Mouse (Mus musculus) embryonic facial prominence, embryonic 14.5 days (tissue): ENCODE measurements around the gene Celf5. TPM values are rescaled to one million over a fixed set of nuclear protein-coding genes. Genes with fewer than 3 reads are reported as not detected.

Experiments used
- ATAC-seq: fragments of 200-750 bp; cut with Nextera tagmentation; 2 replicates; pipeline ENCODE4 v1.8.0; 2017; ENCODE audit warnings: low read depth, moderate number of reproducible peaks, moderate TSS enrichment
- DNase-seq: peaks from one replicate; pipeline ENCODE4 v3.0.0-alpha.2; 2015; ENCODE audit warnings: low spot score
- H3K27ac ChIP-seq: fragments of 300-500 bp; sonication (generic); replicated peaks from 2 replicates; pipeline ENCODE4 v1.5.1; 2014; ENCODE audit warnings: low read depth, mild to moderate bottlenecking, low read length, moderate library complexity
- H3K27me3 ChIP-seq: fragments of 300-500 bp; sonication (generic); replicated peaks from 2 replicates; pipeline ENCODE4 v1.6.1; 2014; ENCODE audit warnings: low read length; ENCODE audit not compliant: control insufficient read depth, insufficient read depth
- H3K36me3 ChIP-seq: fragments of 300-500 bp; sonication (generic); 2 replicates; pipeline ENCODE4 v1.6.1; 2014; ENCODE audit warnings: low read length, mixed read lengths; ENCODE audit not compliant: control insufficient read depth, insufficient read depth
- H3K4me1 ChIP-seq: fragments of 300-500 bp; sonication (generic); 2 replicates; pipeline ENCODE4 v1.6.1; 2014; ENCODE audit warnings: antibody characterized with exemption, low read length; ENCODE audit not compliant: control insufficient read depth, insufficient read depth
- H3K4me2 ChIP-seq: fragments of 300-500 bp; sonication (generic); 2 replicates; pipeline ENCODE4 v1.6.1; 2014; ENCODE audit warnings: low read depth, mild to moderate bottlenecking, low read length, moderate library complexity, mixed read lengths
- H3K4me3 ChIP-seq: fragments of 300-500 bp; sonication (generic); 2 replicates; pipeline ENCODE4 v1.5.1; 2014; ENCODE audit warnings: low read depth, mild to moderate bottlenecking, low read length
- H3K9ac ChIP-seq: fragments of 300-500 bp; sonication (generic); 2 replicates; pipeline ENCODE4 v1.6.1; 2014; ENCODE audit warnings: low read depth, mild to moderate bottlenecking, low read length, moderate library complexity, mixed read lengths
- H3K9me3 ChIP-seq: fragments of 300-500 bp; sonication (generic); 2 replicates; pipeline ENCODE4 v1.6.1; 2016; ENCODE audit warnings: low read length; ENCODE audit not compliant: control insufficient read depth
- WGBS: fragments of 180-500 bp; shearing (Covaris S2); extraction: QIAGEN DNeasy Blood & Tissue Kit; methylation state at CpG from one replicate; pipeline ENCODE4 v1.1.7; 2014; 5-methylcytosine and 5-hydroxymethylcytosine counted together
- polyA plus RNA-seq: library from polyadenylated mRNA; unstranded; fragments of >200 nt; fragmentation: Nextera tagmentation; extraction: Ambion mirVana; gene quantifications from 2 replicates; pipeline ENCODE4 v1.2.1, GENCODE M21; 2014

Gene Celf5
- polyA plus RNA-seq, 1 experiment from 2014 or later, result 1.9 TPM

DNA sequence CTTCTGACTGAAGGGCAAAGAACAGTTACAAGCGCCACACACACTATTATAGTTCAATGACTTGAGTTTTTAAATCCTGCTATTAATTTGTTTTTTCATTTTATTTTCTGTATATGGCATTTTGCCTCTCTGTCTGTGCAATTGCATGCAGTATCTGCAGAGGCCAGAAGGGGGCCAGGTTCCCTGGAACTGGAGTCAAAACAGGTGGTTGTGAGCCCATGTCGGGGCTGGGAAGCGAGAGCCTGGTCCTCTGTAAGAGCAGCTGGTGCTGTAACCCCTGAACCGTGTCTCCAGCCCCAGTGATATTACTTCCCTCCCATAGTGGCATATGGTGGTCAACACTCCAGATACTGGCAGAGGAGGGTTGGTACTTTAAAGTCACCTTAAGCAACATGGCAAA lies 36.0 kb upstream of the Celf5 start:
- DNase-seq (peak; percentile 60), ATAC-seq (no peak)
- WGBS, result 10% methylated on average over 4 of the region's 4 CpGs

DNA sequence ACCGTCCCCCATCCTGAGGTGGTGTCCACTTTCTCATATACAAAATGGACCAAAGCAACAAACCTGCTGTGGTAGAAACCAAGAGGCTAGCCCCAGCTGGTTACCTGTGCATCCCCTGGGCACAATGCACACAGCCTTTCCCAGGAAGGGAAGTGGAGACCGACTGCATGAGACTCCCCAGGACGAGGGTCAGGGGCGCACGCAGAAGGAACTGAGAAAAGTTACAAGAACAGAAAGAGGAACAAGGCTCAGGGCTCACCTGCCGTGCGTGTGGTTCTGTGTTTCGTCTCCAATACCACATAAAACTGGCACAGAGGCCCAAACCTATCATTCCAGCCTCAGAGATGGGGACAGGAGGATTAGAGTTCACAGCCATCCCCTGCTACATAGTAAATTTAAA lies 34.7 kb upstream of the Celf5 start:
- DNase-seq (no peak), ATAC-seq (no peak)
- Histone ChIP-seq H3K27me3 (no peaks in the 10 kb centered on the region), H3K4me1 (no peaks in the 10 kb centered on the region), H3K9me3 (no peaks in the 10 kb centered on the region), H3K27ac (no peak overlapping the region), H3K4me3 (no peak overlapping the region), H3K4me2 (no peak overlapping the region), H3K9ac (no peak overlapping the region), H3K36me3 (no peaks in the 10 kb centered on the region)
- WGBS, result 72% methylated on average over 8 of the region's 8 CpGs

More for the DNA sequence above, 36.0 kb upstream of the Celf5 start:
- H3K36me3 ChIP-seq, result no peaks in the 10 kb centered on the region
- no peak overlapping the region for H3K4me3 ChIP-seq
- H3K4me2 ChIP-seq, result no peak overlapping the region
- no peaks in the 10 kb centered on the region for H3K27me3 ChIP-seq
- H3K27ac ChIP-seq, result no peak overlapping the region
- H3K4me1 ChIP-seq, result no peaks in the 10 kb centered on the region
- no peaks in the 10 kb centered on the region for H3K9me3 ChIP-seq
- H3K9ac ChIP-seq, result no peak overlapping the region

DNA sequence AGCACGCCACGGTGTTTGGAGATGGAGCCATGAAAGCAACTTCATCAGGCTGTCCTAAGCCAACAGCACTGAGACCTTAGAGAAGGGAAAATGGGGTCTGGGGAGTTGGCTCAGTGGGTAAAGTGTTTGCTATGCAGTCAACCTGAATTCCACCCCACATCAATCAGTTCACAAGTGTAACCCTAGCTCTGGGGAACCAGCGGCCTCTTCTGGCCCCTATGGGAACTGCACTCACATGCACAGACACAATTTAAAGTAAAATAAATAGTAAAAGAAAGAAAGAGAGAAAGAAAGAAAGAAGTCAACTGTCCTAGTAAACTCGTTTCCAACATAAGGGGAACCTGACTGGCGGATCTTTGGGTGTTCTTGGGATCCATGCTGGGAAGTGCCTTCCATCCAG lies 31.3 kb upstream of the Celf5 start:
- Histone ChIP-seq H3K4me1 (no peaks in the 10 kb centered on the region), H3K4me3 (no peak overlapping the region), H3K9me3 (no peaks in the 10 kb centered on the region), H3K27me3 (no peaks in the 10 kb centered on the region), H3K9ac (no peak overlapping the region), H3K36me3 (no peaks in the 10 kb centered on the region), H3K4me2 (no peak overlapping the region), H3K27ac (no peak overlapping the region)
- 80% methylated on average over 5 of the region's 5 CpGs for WGBS
- no peak for ATAC-seq
- DNase-seq, result no peak

DNA sequence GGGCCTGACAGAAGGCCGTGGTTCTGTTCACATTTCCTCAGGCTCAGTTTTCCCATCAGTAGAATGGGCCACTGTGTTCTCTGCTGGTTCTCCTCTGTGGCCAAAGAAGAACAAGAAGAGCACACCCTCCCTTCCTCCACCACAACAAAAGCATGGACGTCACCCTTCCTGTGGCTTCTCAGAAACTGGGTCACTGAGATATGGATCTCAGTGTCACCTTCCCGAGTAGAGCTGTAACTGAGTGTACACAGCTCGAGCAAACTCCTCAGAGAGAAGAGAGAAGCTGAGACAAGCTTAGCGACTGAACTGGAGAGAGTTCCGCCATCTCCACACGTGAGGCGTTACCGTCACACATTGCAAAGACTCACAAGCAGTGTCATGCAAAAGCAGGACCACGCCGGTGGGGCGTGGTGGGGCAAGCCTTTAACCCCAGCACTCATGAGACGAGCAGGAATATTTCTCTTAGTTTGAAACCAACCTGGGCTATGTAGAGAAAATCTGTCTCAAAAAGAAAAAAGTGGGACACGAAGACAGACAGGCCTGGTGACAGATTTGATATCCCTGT lies 27.8 kb upstream of the Celf5 start:
- H3K9ac ChIP-seq, result no peak overlapping the region
- H3K36me3 ChIP-seq, result no peaks in the 10 kb centered on the region
- no peak overlapping the region for H3K4me3 ChIP-seq
- H3K4me2 ChIP-seq, result no peak overlapping the region
- 78% methylated on average over 14 of the region's 14 CpGs for WGBS
- ATAC-seq, result no peak
- H3K27ac ChIP-seq, result no peak overlapping the region
- DNase-seq, result no peak
- H3K4me1 ChIP-seq, result no peaks in the 10 kb centered on the region
- H3K27me3 ChIP-seq, result no peaks in the 10 kb centered on the region
- no peaks in the 10 kb centered on the region for H3K9me3 ChIP-seq

DNA sequence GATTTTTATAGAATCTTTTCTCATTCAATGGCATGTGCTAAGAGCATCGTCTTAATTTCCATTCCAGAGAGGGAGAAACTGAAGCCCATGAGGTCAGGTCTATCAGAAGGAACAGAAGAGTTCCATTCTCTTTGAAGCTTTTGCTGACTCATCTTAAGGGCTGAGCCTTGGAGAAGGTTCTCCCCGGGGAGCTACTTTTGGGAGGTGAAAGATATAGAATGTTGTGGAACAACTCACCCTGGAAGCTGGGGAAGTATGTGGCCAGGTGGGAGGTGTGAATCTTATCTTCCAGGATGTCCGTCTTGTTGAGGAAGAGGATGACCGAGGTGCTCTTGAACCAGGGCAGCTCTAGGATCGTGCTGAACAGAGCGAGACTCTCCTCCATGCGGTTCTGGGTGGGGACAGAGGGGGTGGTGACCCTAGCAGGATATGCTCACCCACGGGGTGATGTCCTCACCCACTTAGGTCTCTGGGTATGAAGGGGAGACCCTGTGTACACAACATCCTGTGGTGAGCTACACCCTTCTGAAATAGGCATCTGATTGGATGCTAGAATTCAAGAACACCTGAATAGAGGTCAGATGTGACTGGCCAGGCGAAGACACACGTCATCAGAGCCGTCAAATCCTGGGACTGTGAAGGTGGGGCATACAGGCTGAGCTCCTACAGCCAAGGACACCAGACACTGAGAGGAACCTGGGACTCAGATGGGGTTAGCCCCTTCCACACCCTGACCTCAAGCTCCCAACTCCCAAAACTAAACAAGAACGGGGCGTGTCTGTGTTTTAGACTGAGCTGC lies 25.4 kb upstream of the Celf5 start:
- Histone ChIP-seq H3K4me2 (no peak overlapping the region), H3K27me3 (no peaks in the 10 kb centered on the region), H3K27ac (no peak overlapping the region), H3K36me3 (no peaks in the 10 kb centered on the region), H3K9me3 (no peaks in the 10 kb centered on the region), H3K9ac (no peak overlapping the region), H3K4me3 (no peak overlapping the region), H3K4me1 (no peaks in the 10 kb centered on the region)
- 76% methylated on average over 13 of the region's 13 CpGs for WGBS
- ATAC-seq (no peak), DNase-seq (no peak)

DNA sequence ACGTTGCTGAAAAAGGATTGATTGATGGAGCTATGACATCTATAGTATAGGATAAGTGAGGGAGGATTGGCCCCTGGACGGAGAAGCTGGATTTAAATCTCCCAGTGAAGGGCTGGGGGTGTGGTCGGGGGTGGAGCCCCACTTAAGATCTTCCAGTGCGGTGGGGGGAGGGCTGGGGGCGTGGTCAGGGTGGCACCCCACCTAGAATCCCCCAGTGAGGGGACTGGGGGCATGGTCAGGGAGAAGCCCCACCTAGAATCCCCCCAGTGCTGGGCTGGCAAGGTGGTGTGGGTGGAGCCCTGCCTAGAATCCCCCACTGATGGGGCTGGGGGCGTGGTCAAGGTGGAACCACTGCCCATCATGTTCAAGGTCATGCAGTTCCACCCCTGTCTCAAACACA lies 24.6 kb upstream of the Celf5 start:
- Histone ChIP-seq H3K4me3 (no peak overlapping the region), H3K9ac (no peak overlapping the region), H3K4me1 (no peaks in the 10 kb centered on the region), H3K9me3 (no peaks in the 10 kb centered on the region), H3K27me3 (no peaks in the 10 kb centered on the region), H3K36me3 (no peaks in the 10 kb centered on the region), H3K4me2 (no peak overlapping the region), H3K27ac (no peak overlapping the region)
- 34% methylated on average over 6 of the region's 6 CpGs for WGBS
- DNase-seq (no peak), ATAC-seq (no peak)

DNA sequence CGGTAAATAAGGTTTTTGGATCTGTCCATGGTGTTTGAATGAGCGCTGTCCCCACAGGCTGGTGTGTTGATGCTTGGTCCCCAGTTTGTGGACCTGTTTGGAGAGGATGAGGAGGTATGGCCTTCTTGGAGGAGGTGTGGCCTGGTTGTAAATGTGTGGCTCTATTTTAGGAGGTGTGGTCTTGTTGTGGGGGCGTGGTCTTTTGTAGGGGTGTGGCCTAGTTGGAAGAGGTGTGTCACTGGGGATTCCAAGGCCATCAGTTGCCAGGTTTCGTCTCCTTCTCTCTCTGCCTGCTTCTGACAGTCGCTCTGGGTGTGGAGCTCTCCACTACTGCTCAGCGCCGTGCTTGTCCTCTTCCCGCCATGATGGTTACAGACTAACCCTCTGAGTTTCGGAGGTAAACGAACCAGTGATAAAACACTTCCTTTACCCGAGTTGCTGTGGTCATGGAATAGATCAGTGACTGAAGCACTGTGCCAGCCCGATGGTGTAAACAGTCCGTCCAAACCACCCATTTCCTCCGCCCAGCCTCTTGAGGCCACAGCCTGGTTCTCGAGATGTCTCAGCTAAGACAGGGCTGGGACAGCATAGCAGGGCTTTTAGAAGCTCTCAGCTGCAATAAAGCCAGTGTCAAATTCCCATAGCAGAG lies 22.6 kb upstream of the Celf5 start:
- no peaks in the 10 kb centered on the region for H3K9me3 ChIP-seq
- no peak overlapping the region for H3K4me3 ChIP-seq
- H3K4me2 ChIP-seq, result no peak overlapping the region
- DNase-seq (no peak), ATAC-seq (no peak)
- 73% methylated on average over 13 of the region's 15 CpGs for WGBS
- no peaks in the 10 kb centered on the region for H3K36me3 ChIP-seq
- H3K27ac ChIP-seq, result no peak overlapping the region
- H3K27me3 ChIP-seq, result no peaks in the 10 kb centered on the region
- H3K9ac ChIP-seq, result no peak overlapping the region
- no peaks in the 10 kb centered on the region for H3K4me1 ChIP-seq

DNA sequence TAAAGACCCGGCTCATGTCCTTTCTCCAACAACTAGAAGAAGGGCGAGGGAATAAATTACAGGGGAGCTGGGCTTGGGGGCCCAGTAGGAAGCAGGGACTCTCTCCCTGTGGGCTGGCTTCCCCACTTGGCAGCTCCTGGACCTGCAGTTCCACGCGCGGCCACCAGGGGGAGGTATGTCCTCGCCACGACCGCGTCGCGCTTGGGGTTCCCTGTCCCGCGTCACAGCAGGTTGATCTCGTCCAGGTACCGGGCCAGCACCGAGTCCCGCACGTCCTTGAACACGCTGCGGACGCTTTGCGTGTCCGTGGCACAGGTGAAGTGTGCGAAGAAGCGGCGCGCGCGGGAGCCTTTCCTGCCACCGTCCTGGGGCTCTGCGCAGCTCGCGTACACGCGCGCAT lies 20.1 kb upstream of the Celf5 start:
- H3K27me3 ChIP-seq, result no peaks in the 10 kb centered on the region
- peak; percentile 63 for DNase-seq
- 15% methylated on average over 27 of the region's 36 CpGs for WGBS
- H3K9ac ChIP-seq, result peak overlapping the region; percentile 49; the same call in 1 of the 2 replicates
- no peak overlapping the region for H3K27ac ChIP-seq
- H3K4me3 ChIP-seq, result peak overlapping the region; percentile 35
- no peaks in the 10 kb centered on the region for H3K36me3 ChIP-seq
- peak overlapping the region; percentile 59 for H3K4me2 ChIP-seq
- no peaks in the 10 kb centered on the region for H3K9me3 ChIP-seq
- H3K4me1 ChIP-seq, result no peaks in the 10 kb centered on the region
- ATAC-seq, result peak; percentile 34
